In genomic region chr9:31129956-31130355, GRCm38 (mm10) we compare ENCODE assay signal across 9 mouse cellular contexts. TPM values are rescaled to one million over a fixed set of nuclear protein-coding genes. Genes with fewer than 3 reads are reported as not detected.
A peak's percentile ranks its signal among the peaks of the same experiment; 100 is the strongest.
DNase-seq lines count a peak whose midpoint lies in the region; ATAC-seq and TF ChIP-seq lines count a peak whose summit lies in the region.
"Had no signal": no experiment of that assay in that cellular context is flagged by ENCODE, and none has a peak within 500 bp of the region (broad histone marks: within the 10 kb centered on the region; RNA-seq: fewer than 3 reads in every experiment).

No protein-coding gene starts in this region.

- no peaks in the 10 kb centered on the region for H3K36me3 ChIP-seq in heart, embryonic 16.5 days (ENCODE audit: control insufficient read depth, insufficient read depth)
- H3K36me3 ChIP-seq in embryonic facial prominence, embryonic 12.5 days: no peaks in the 10 kb centered on the region
- no peaks in the 10 kb centered on the region for H3K36me3 ChIP-seq in liver, postnatal 0 days (replicated peaks; ENCODE audit: insufficient read depth, low read length)
- no peaks in the 10 kb centered on the region for H3K36me3 ChIP-seq in forebrain, embryonic 16.5 days (ENCODE audit: control insufficient read depth, insufficient read depth)

- H3K4me1 ChIP-seq in heart, embryonic 16.5 days (ENCODE audit: control insufficient read depth, insufficient read depth, low read length): peaks cover 14% of the 10 kb centered on the region
- H3K4me1 ChIP-seq in embryonic facial prominence, embryonic 12.5 days: peaks cover 15% of the 10 kb centered on the region
- H3K4me1 ChIP-seq in liver, postnatal 0 days (ENCODE audit: insufficient read depth): peaks cover 16% of the 10 kb centered on the region
- H3K4me1 ChIP-seq in forebrain, embryonic 16.5 days (replicated peaks; ENCODE audit: control insufficient read depth, insufficient read depth, low read length): peaks cover 16% of the 10 kb centered on the region

- ATAC-seq in heart, embryonic 16.5 days (replicated peaks; ENCODE audit: extremely low read depth, insufficient read depth, low FRiP score): no peak
- no peak for ATAC-seq in embryonic facial prominence, embryonic 12.5 days (ENCODE audit: insufficient number of reproducible peaks, insufficient read depth, low FRiP score, low TSS enrichment)
- ATAC-seq in liver, postnatal 0 days: peak; percentile 42; the same call in 1 of the 2 replicates
- no peak for ATAC-seq in forebrain, embryonic 16.5 days
- ATAC-seq: Patski had no signal

- peak overlapping the region; percentile 64 for H3K4me3 ChIP-seq in heart, embryonic 16.5 days (ENCODE audit: low read length)
- peak overlapping the region; percentile 51; the same call in 1 of the 2 replicates for H3K4me3 ChIP-seq in embryonic facial prominence, embryonic 12.5 days
- peak overlapping the region; percentile 57 for H3K4me3 ChIP-seq in liver, postnatal 0 days (ENCODE audit: low read depth, low read length)
- no peak overlapping the region for H3K4me3 ChIP-seq in forebrain, embryonic 16.5 days (replicated peaks; ENCODE audit: low read length)

- intact Hi-C loops in heart, postnatal 10 days (cut with DNase I): no loop called here

- H3K27me3 ChIP-seq in heart, embryonic 16.5 days (ENCODE audit: control insufficient read depth, insufficient read depth, low read length): peaks cover 51% of the 10 kb centered on the region
- peaks cover 72% of the 10 kb centered on the region for H3K27me3 ChIP-seq in embryonic facial prominence, embryonic 12.5 days
- peaks cover 50% of the 10 kb centered on the region for H3K27me3 ChIP-seq in liver, postnatal 0 days (ENCODE audit: insufficient read depth, low read length)
- peaks cover 45% of the 10 kb centered on the region for H3K27me3 ChIP-seq in forebrain, embryonic 16.5 days (replicated peaks; ENCODE audit: control insufficient read depth, insufficient read depth, low read length)

- no peak for TF ChIP-seq CTCF in liver, postnatal 0 days (IDR thresholded peaks at IDR 0.05; ENCODE audit: low read depth)

- no peak overlapping the region for H3K27ac ChIP-seq in heart, embryonic 16.5 days (ENCODE audit: low read length)
- H3K27ac ChIP-seq in embryonic facial prominence, embryonic 12.5 days: no peak overlapping the region
- H3K27ac ChIP-seq in liver, postnatal 0 days (ENCODE audit: low read depth): no peak overlapping the region; the same call in 1 of the 2 replicates
- no peak overlapping the region for H3K27ac ChIP-seq in forebrain, embryonic 16.5 days (ENCODE audit: low read length)

- no peaks in the 10 kb centered on the region for H3K9me3 ChIP-seq in heart, embryonic 16.5 days (replicated peaks; ENCODE audit: control insufficient read depth, low read length)
- H3K9me3 ChIP-seq in embryonic facial prominence, embryonic 12.5 days: no peaks in the 10 kb centered on the region
- H3K9me3 ChIP-seq in liver, postnatal 0 days (ENCODE audit: low read length): no peaks in the 10 kb centered on the region
- no peaks in the 10 kb centered on the region for H3K9me3 ChIP-seq in forebrain, embryonic 16.5 days (ENCODE audit: control insufficient read depth, low read length)

- no peak for DNase-seq in heart, postnatal 10 days
- peak; percentile 63 to 65 for DNase-seq in B cell, adult 2 months
- DNase-seq in liver, postnatal 0 days: peak; percentile 22
- no peak for DNase-seq in c-Kit-positive CD71-positive TER-119-positive erythroid progenitor cells, embryonic 14.5 days (ENCODE audit: low spot score)
- no peak for DNase-seq in right cerebral cortex, postnatal 36 days (ENCODE audit: low spot score in 2 of 2)

- TF ChIP-seq EP300 in liver, postnatal 0 days (IDR thresholded peaks at IDR 0.05; ENCODE audit: low read depth): no peak

- peak overlapping the region; percentile 99 for H3K4me2 ChIP-seq in heart, embryonic 16.5 days (ENCODE audit: low read depth, low read length)
- H3K4me2 ChIP-seq in embryonic facial prominence, embryonic 12.5 days (replicated peaks): peak overlapping the region; percentile 92; the same call in 1 of the 2 replicates
- H3K4me2 ChIP-seq in liver, postnatal 0 days (ENCODE audit: low read depth, low read length): peak overlapping the region; percentile 91
- no peak overlapping the region for H3K4me2 ChIP-seq in forebrain, embryonic 16.5 days (ENCODE audit: low read length)

- 52% methylated on average over 8 of the region's 8 CpGs for WGBS in heart, embryonic 16.5 days
- 67% methylated on average over 8 of the region's 8 CpGs for WGBS in embryonic facial prominence, embryonic 12.5 days
- 19% methylated on average over 8 of the region's 8 CpGs for WGBS in liver, postnatal 0 days (ENCODE audit: insufficient replicate concordance)
- WGBS in forebrain, embryonic 16.5 days: 71% methylated on average over 8 of the region's 8 CpGs

- H3K9ac ChIP-seq in heart, embryonic 16.5 days (ENCODE audit: low read length): no peak overlapping the region; the same call in 1 of the 2 replicates
- H3K9ac ChIP-seq in embryonic facial prominence, embryonic 12.5 days: no peak overlapping the region; the same call in 1 of the 2 replicates
- peak overlapping the region; percentile 28; the same call in 1 of the 2 replicates for H3K9ac ChIP-seq in liver, postnatal 0 days (replicated peaks)
- H3K9ac ChIP-seq in forebrain, embryonic 16.5 days (replicated peaks; ENCODE audit: low read depth, low read length): no peak overlapping the region; the same call in 1 of the 2 replicates

RNA-seq across cellular contexts. Expression of gene St14, which starts 1.7 kb away (rescaled TPM):
- polyA plus RNA-seq in heart, embryonic 16.5 days (2015; fragmentation: Nextera tagmentation; extraction: Ambion mirVana): 3.6 and 6.2 TPM in 2 replicates
- under 1 TPM; 0.42 to 0.93 TPM for total RNA-seq in heart, postnatal 10 days (2021)
- polyA plus RNA-seq in embryonic facial prominence, embryonic 12.5 days (2016; fragmentation: Nextera tagmentation; extraction: Ambion mirVana): 12.5 and 13.0 TPM in 2 replicates
- polyA plus RNA-seq in liver, postnatal 0 days (2015; fragmentation: Nextera tagmentation; extraction: Ambion mirVana): 0.69 and 0.99 TPM in 2 replicates
- 0.63 and 0.73 TPM in 2 replicates for polyA plus RNA-seq in forebrain, embryonic 16.5 days (2015; fragmentation: Nextera tagmentation; extraction: Ambion mirVana)
- polyA plus RNA-seq: Patski had no signal

Comparison
In these comparisons a context has a peak if more than half of its experiments do, and no peak if none do; other contexts are left out.
1. DNase-seq: peak in B cell, adult 2 months (2 of 2) and liver, postnatal 0 days (single experiment); none in heart, postnatal 10 days (0 of 2), c-Kit-positive CD71-positive TER-119-positive erythroid progenitor cells, embryonic 14.5 days (single experiment) and right cerebral cortex, postnatal 36 days (0 of 2).